Mouse (Mus musculus) kidney, adult 2 months (tissue): ENCODE data around the gene Tmem256.

Source experiments
- CTCF ChIP-seq: fragments of 200-500 bp; conservative IDR thresholded peaks from 2 replicates; pipeline ENCODE4 v1.5.1; 2011; ENCODE audit warnings: low read depth, mild to moderate bottlenecking, control low read depth, low read length, moderate library complexity, mixed read lengths; ENCODE audit not compliant: insufficient read depth, insufficient read length
- POLR2A ChIP-seq: fragments of 200-500 bp; IDR thresholded peaks from one replicate; pipeline ENCODE4 v1.6.1; 2011; ENCODE audit warnings: low read depth, low read length, control low read depth

- TF ChIP-seq POLR2A (no peak), CTCF (no peak)
These were observed 32.2 kb downstream of the Tmem256 start for GRCm38 (mm10) chr11:69870289-69871069.
